Mouse (Mus musculus): ENCODE measurements at regions not wholly inside any gene's neighbourhood (a gene's known extent, or its start where the extent isn't known, plus 50 kb on each side); places are given as distances from the start of the nearest gene placed in this dataset.

DNA sequence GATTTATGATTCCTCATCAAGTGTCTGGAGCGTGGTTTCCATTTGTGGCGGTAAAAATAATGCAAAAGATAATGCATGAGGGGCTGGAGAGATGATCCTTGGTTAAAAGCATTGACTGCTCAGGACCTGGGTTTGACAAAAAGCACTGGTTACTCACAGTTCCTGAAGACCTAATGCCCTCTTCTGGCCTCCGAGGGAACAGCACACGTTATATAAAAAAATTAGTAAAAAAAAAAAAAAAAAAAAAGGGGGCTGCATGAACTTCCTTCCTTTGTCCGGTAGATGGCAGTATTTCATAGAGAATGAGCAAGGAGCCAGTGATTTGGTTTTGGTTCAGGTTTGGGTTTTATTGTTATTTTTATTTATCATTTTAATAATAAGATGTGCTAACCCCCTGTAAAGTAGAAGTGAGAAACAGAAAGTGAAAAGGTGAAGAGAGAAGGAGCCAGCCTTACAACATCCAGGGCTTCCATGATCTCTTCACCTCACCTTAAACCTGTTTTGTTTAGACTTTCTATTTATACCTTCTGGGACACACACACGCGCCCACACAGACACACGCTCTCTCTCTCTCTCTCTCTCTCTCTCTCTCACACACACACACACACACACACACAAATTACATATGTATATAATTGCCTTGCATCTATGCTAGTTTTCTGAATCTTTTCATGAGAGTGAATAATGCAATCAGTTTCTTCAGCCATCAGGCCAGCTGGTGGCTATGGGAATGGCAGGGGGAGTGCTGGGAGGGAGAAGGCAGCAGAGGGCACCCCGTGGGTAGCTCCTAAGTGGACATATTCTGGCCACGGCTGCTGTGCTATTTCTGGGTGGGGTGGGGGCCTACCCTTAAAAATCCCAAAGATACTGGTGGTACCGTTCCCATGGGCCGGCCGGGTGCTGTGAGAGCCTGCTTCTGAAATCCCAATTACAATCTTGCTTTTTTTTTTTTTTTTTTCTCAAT, 230.0 kb downstream of the Poteg start:
- 35% methylated on average over 13 of the region's 13 CpGs for WGBS
- no peaks in the 10 kb centered on the region for H3K4me1 ChIP-seq (ENCODE audit: control insufficient read depth, insufficient read depth, low read length)
- no peak for TF ChIP-seq POLR2A (IDR thresholded peaks at IDR 0.05; ENCODE audit: low read depth, low read length)
- TF ChIP-seq CTCF (conservative IDR thresholded peaks at IDR 0.05; ENCODE audit: insufficient read depth, insufficient read length, low read depth, low read length) = peak; percentile 40
- no peak overlapping the region for H3K27ac ChIP-seq (ENCODE audit: insufficient read depth, low read depth, low read length)
- H3K36me3 ChIP-seq (ENCODE audit: control insufficient read depth, insufficient read depth, low read length) = no peaks in the 10 kb centered on the region
- DNase-seq = peak; percentile 33
- H3K4me3 ChIP-seq (ENCODE audit: insufficient read depth, low read depth, low read length) = no peak overlapping the region
- no peaks in the 10 kb centered on the region for H3K27me3 ChIP-seq (replicated peaks; ENCODE audit: control insufficient read depth, insufficient read depth, low read length)

DNA sequence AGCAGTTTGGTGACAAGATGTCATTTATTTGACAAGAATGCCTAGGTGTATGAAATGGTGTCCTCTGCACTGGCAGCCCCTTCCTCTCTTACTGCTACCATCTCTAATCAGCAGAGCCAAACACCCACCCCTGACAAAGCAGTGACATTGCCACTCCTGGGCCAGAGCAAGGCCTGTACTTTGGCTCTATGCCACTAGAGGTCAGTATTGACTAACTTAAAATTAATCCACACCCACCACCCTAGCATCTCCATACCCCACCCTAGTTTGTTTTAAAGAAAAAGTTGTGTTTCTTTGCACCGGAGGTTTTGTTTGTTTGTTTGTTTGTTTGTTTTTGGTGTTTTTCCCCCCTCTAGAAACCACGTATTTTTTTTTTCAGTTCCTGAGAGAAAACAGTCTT, 231.7 kb downstream of the Poteg start:
- Histone ChIP-seq H3K27me3 (replicated peaks; ENCODE audit: control insufficient read depth, insufficient read depth, low read length) (no peaks in the 10 kb centered on the region), H3K27ac (ENCODE audit: insufficient read depth, low read depth, low read length) (no peak overlapping the region), H3K36me3 (ENCODE audit: control insufficient read depth, insufficient read depth, low read length) (no peaks in the 10 kb centered on the region), H3K4me3 (ENCODE audit: insufficient read depth, low read depth, low read length) (no peak overlapping the region), H3K4me1 (ENCODE audit: control insufficient read depth, insufficient read depth, low read length) (no peaks in the 10 kb centered on the region)
- DNase-seq = peak; percentile 35
- 3% methylated on average over 2 of the region's 2 CpGs for WGBS
- TF ChIP-seq CTCF (conservative IDR thresholded peaks at IDR 0.05; ENCODE audit: insufficient read depth, insufficient read length, low read depth, low read length) = peak; percentile 55
- TF ChIP-seq POLR2A (IDR thresholded peaks at IDR 0.05; ENCODE audit: low read depth, low read length) = no peak

DNA sequence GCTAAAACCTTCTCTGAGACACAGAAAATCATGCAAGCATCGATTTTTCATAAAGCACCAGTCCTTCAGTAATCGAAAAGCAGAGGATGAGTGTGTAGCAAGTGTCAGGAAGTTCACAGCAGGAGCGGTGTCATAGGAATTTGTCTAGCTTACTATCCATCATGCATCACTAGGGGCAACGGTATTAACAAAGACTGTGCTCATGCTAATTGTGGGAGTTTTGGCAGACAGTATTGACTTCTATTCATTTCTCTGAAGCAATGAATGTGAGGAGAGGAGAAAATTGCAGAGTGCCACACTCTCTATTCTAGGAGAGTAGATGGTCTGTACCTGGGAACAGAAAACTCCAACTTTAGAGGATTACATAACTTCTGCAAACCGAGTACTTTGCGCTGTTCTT, 274.5 kb downstream of the Poteg start:
- no peak overlapping the region for H3K4me3 ChIP-seq (ENCODE audit: insufficient read depth, low read depth, low read length)
- H3K4me1 ChIP-seq (ENCODE audit: control insufficient read depth, insufficient read depth, low read length) = no peaks in the 10 kb centered on the region
- DNase-seq = no peak
- 83% methylated on average over 6 of the region's 6 CpGs for WGBS
- H3K27ac ChIP-seq (ENCODE audit: insufficient read depth, low read depth, low read length) = no peak overlapping the region
- no peak for TF ChIP-seq POLR2A (IDR thresholded peaks at IDR 0.05; ENCODE audit: low read depth, low read length)
- no peak for TF ChIP-seq CTCF (conservative IDR thresholded peaks at IDR 0.05; ENCODE audit: insufficient read depth, insufficient read length, low read depth, low read length)
- no peaks in the 10 kb centered on the region for H3K36me3 ChIP-seq (ENCODE audit: control insufficient read depth, insufficient read depth, low read length)
- no peaks in the 10 kb centered on the region for H3K27me3 ChIP-seq (replicated peaks; ENCODE audit: control insufficient read depth, insufficient read depth, low read length)

DNA sequence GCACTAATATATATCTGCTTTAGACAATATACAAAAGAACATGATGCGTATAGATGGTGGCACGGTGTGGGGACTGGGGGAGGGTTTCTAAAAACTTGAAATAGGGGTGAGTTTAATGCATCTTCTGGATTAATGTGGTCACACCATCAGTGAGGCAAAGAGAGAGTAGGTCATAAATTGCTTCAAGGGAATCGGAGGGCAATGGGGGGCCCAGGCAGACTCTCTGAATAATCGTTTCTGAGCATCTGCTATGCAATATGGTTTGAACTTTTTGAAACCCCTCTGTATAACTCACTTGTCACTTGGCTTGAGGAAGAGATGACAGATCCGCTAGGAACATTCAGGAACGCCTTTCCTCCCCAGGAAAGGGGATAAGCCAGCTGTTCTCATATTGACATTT, 322.8 kb downstream of the Poteg start:
- TF ChIP-seq CTCF (conservative IDR thresholded peaks at IDR 0.05; ENCODE audit: insufficient read depth, insufficient read length, low read depth, low read length) = no peak
- no peak for TF ChIP-seq POLR2A (IDR thresholded peaks at IDR 0.05; ENCODE audit: low read depth, low read length)
- H3K27me3 ChIP-seq (replicated peaks; ENCODE audit: control insufficient read depth, insufficient read depth, low read length) = no peaks in the 10 kb centered on the region
- H3K36me3 ChIP-seq (ENCODE audit: control insufficient read depth, insufficient read depth, low read length) = no peaks in the 10 kb centered on the region
- H3K4me1 ChIP-seq (ENCODE audit: control insufficient read depth, insufficient read depth, low read length) = no peaks in the 10 kb centered on the region
- no peak overlapping the region for H3K27ac ChIP-seq (ENCODE audit: insufficient read depth, low read depth, low read length)
- DNase-seq = no peak
- WGBS = 84% methylated on average over 6 of the region's 6 CpGs
- no peak overlapping the region for H3K4me3 ChIP-seq (ENCODE audit: insufficient read depth, low read depth, low read length)

DNA sequence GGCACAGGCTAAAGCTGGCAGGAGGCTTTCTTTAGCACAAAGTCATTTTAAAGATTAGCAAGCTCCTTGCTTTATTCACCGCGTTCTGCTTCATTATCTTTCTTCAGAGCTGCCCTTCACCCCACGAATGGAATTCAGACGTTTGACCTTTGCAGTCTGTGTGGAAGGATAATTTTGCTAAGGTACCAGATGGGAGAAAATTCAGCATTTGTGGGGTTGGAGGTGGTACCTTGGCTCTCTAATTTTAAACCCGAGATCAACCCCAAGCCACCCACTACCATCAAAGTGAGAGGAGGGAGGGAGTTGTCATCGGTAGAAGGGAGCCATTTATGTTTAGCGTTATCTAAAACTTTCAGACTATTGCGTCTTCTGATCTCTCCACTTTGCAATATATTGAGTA, 323.3 kb downstream of the Poteg start:
- 53% methylated on average over 8 of the region's 8 CpGs for WGBS
- Histone ChIP-seq H3K4me3 (ENCODE audit: insufficient read depth, low read depth, low read length) (no peak overlapping the region), H3K27ac (ENCODE audit: insufficient read depth, low read depth, low read length) (no peak overlapping the region), H3K27me3 (replicated peaks; ENCODE audit: control insufficient read depth, insufficient read depth, low read length) (no peaks in the 10 kb centered on the region), H3K36me3 (ENCODE audit: control insufficient read depth, insufficient read depth, low read length) (no peaks in the 10 kb centered on the region), H3K4me1 (ENCODE audit: control insufficient read depth, insufficient read depth, low read length) (no peaks in the 10 kb centered on the region)
- no peak for TF ChIP-seq POLR2A (IDR thresholded peaks at IDR 0.05; ENCODE audit: low read depth, low read length)
- no peak for TF ChIP-seq CTCF (conservative IDR thresholded peaks at IDR 0.05; ENCODE audit: insufficient read depth, insufficient read length, low read depth, low read length)
- no peak for DNase-seq

DNA sequence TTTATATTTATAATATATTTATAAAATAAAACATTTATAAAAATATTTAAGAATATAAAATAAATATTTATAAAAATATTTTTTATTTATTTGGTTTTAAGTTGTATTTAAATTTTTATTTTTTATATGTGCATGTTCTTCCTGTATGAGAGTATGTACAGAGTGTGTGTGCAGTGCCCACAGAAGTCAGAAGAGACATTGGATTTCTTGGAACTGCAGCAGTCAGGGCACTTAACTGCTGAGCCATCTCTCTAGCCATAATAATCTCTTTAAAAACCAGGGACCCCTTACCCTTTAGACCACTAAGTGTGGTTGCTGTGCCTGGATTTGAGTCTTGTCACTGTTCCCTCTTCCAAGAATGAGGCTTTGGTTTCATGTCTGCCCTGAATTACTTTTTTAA, 323.8 kb downstream of the Poteg start:
- H3K4me3 ChIP-seq (ENCODE audit: insufficient read depth, low read depth, low read length) = no peak overlapping the region
- no peak for TF ChIP-seq CTCF (conservative IDR thresholded peaks at IDR 0.05; ENCODE audit: insufficient read depth, insufficient read length, low read depth, low read length)
- no peak for TF ChIP-seq POLR2A (IDR thresholded peaks at IDR 0.05; ENCODE audit: low read depth, low read length)
- H3K36me3 ChIP-seq (ENCODE audit: control insufficient read depth, insufficient read depth, low read length) = no peaks in the 10 kb centered on the region
- no peak overlapping the region for H3K27ac ChIP-seq (ENCODE audit: insufficient read depth, low read depth, low read length)
- no peaks in the 10 kb centered on the region for H3K4me1 ChIP-seq (ENCODE audit: control insufficient read depth, insufficient read depth, low read length)
- DNase-seq = no peak
- no peaks in the 10 kb centered on the region for H3K27me3 ChIP-seq (replicated peaks; ENCODE audit: control insufficient read depth, insufficient read depth, low read length)

DNA sequence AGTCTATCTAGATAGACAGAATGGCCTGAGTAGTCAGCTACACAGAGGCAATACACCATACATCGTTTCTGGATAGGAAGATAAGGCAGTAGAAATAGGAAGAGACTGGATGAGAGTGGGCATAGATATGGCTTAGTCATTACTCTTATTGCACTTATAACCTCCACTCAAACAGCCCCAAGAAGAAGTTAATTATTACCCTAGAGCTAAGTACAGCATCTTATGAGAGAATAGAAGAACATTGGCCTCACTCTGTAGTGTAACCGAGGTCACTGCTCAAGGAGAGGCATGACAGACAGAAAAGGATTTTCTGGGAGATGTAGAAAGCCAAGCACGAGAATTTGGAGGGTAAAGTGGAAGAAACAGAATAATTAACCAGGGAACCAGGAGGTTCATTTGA, 331.5 kb downstream of the Poteg start:
- peak; percentile 43 for DNase-seq
- 38% methylated on average over 3 of the region's 3 CpGs for WGBS
- TF ChIP-seq POLR2A (IDR thresholded peaks at IDR 0.05; ENCODE audit: low read depth, low read length) (no peak), CTCF (conservative IDR thresholded peaks at IDR 0.05; ENCODE audit: insufficient read depth, insufficient read length, low read depth, low read length) (no peak)

More for the DNA sequence above, 331.5 kb downstream of the Poteg start:
- H3K27me3 ChIP-seq (replicated peaks; ENCODE audit: control insufficient read depth, insufficient read depth, low read length) = no peaks in the 10 kb centered on the region
- H3K4me3 ChIP-seq (ENCODE audit: insufficient read depth, low read depth, low read length) = no peak overlapping the region
- peaks cover 7% of the 10 kb centered on the region; the same call in 1 of the 2 replicates for H3K4me1 ChIP-seq (ENCODE audit: control insufficient read depth, insufficient read depth, low read length)
- no peaks in the 10 kb centered on the region for H3K36me3 ChIP-seq (ENCODE audit: control insufficient read depth, insufficient read depth, low read length)
- no peak overlapping the region for H3K27ac ChIP-seq (ENCODE audit: insufficient read depth, low read depth, low read length)

Measured in kidney, adult 2 months (tissue).